Mouse (Mus musculus): ENCODE results near the gene Atp7b.

DNA sequence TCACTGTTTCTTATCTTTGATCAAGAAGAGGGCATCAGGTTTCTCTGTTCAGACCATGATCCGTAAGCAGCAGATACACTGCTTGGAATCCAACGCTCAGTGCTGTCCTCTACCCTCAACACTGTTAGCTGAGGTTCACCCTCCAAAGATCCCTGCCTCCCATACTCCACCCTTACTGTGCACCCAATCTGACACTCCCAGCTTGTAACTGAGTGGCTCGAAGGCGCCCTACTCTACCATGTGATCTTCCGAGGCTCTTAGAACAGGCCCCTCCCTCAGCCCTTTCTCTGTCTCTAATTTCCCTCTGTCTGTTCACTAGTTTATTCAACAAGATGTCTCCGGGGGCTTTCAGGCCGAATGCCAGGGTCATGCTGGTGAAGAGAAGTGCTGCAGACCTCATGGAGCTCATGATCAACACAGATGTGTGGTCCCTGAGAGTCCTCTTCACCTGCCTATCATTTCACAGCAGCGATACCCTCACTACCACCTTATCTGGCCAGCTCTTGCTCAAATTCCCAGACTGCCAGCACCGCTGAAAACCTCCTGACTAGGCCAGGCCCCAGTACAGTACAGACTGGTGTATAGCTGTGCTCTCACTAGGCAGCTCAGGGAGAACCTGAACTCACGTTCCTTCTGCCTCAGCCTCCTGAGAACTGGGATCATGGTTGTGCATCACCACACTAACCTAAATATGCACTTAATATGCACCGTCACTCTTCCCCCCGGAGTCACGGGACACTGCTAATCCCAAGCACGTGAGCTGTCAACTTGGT, 55.2 kb downstream of the Atp7b start:
- TF ChIP-seq CTCF (IDR thresholded peaks at IDR 0.05; ENCODE audit: low read depth) = no peak
- TF ChIP-seq EP300 (IDR thresholded peaks at IDR 0.05; ENCODE audit: low read depth) = no peak
